Mouse (Mus musculus): ENCODE data around the gene Olfr1255. TPM values are rescaled to one million over a fixed set of nuclear protein-coding genes. Genes with fewer than 3 reads are reported as not detected.

Olfr1255 gene
- polyA plus RNA-seq (2015; fragmentation: Nextera tagmentation; extraction: Ambion mirVana): not detected in 2 replicates

GRCm38 (mm10) chr2:89811751-89812150 is at the start of gene Olfr1255:
Gene Olfr1255, plus strand, starts transcription at chr2:89812051.
- no peaks in the 10 kb centered on the region for H3K27me3 ChIP-seq
- H3K9me3 ChIP-seq (replicated peaks): no peaks in the 10 kb centered on the region
- no peaks in the 10 kb centered on the region for H3K4me1 ChIP-seq (replicated peaks)
- H3K27ac ChIP-seq (replicated peaks): no peak within 1 kb of the TSS
- H3K36me3 ChIP-seq (replicated peaks): no peaks in the 10 kb centered on the region
- no peak within 1 kb of the TSS for H3K4me3 ChIP-seq (replicated peaks)
- no peak for ATAC-seq (ENCODE audit: insufficient read depth)
- H3K9ac ChIP-seq: no peak within 1 kb of the TSS
- WGBS (ENCODE audit: insufficient replicate concordance): 58% methylated on average over 3 of the region's 3 CpGs
- H3K4me2 ChIP-seq: no peak within 1 kb of the TSS

GRCm38 (mm10) chr2:89793519-89793918 is 18.3 kb upstream of the Olfr1255 start, which contains the start of gene Olfr1254:
Gene Olfr1254, minus strand, starts transcription at chr2:89793619.
- no peak for ATAC-seq (ENCODE audit: insufficient read depth)
- no peaks in the 10 kb centered on the region for H3K27me3 ChIP-seq
- H3K9ac ChIP-seq: no peak within 1 kb of the TSS
- no peaks in the 10 kb centered on the region for H3K36me3 ChIP-seq (replicated peaks)
- no peaks in the 10 kb centered on the region for H3K9me3 ChIP-seq (replicated peaks)
- H3K4me3 ChIP-seq (replicated peaks): no peak within 1 kb of the TSS
- no peak within 1 kb of the TSS for H3K4me2 ChIP-seq
- no peak within 1 kb of the TSS for H3K27ac ChIP-seq (replicated peaks)
- no peaks in the 10 kb centered on the region for H3K4me1 ChIP-seq (replicated peaks)

- no peaks in the 10 kb centered on the region for H3K4me1 ChIP-seq (replicated peaks)
- no peak overlapping the region for H3K9ac ChIP-seq
- no peak overlapping the region for H3K4me2 ChIP-seq
- H3K27me3 ChIP-seq: no peaks in the 10 kb centered on the region
- no peak overlapping the region for H3K4me3 ChIP-seq (replicated peaks)
- no peaks in the 10 kb centered on the region for H3K36me3 ChIP-seq (replicated peaks)
- 84% methylated on average over 3 of the region's 3 CpGs for WGBS (ENCODE audit: insufficient replicate concordance)
- H3K27ac ChIP-seq (replicated peaks): no peak overlapping the region
- no peak for ATAC-seq (ENCODE audit: insufficient read depth)
- no peaks in the 10 kb centered on the region for H3K9me3 ChIP-seq (replicated peaks)
Measured at GRCm38 (mm10) chr2:89799583-89799982, 12.3 kb upstream of the Olfr1255 start.

- no peak for ATAC-seq (ENCODE audit: insufficient read depth)
- no peaks in the 10 kb centered on the region for H3K4me1 ChIP-seq (replicated peaks)
- no peak overlapping the region for H3K9ac ChIP-seq
- no peaks in the 10 kb centered on the region for H3K36me3 ChIP-seq (replicated peaks)
- H3K4me2 ChIP-seq: no peak overlapping the region
- no peak overlapping the region for H3K4me3 ChIP-seq (replicated peaks)
- no peak overlapping the region for H3K27ac ChIP-seq (replicated peaks)
- 63% methylated on average over 2 of the region's 2 CpGs for WGBS (ENCODE audit: insufficient replicate concordance)
- no peaks in the 10 kb centered on the region for H3K27me3 ChIP-seq
- H3K9me3 ChIP-seq (replicated peaks): no peaks in the 10 kb centered on the region
Measured at GRCm38 (mm10) chr2:89810751-89811150, 1.1 kb upstream of the Olfr1255 start.

- no peaks in the 10 kb centered on the region for H3K27me3 ChIP-seq
- H3K9me3 ChIP-seq (replicated peaks): no peaks in the 10 kb centered on the region
- H3K27ac ChIP-seq (replicated peaks): no peak overlapping the region
- 49% methylated on average over 1 of the region's 1 CpGs for WGBS (ENCODE audit: insufficient replicate concordance)
- no peak overlapping the region for H3K4me2 ChIP-seq
- ATAC-seq (ENCODE audit: insufficient read depth): no peak
- no peaks in the 10 kb centered on the region for H3K4me1 ChIP-seq (replicated peaks)
- no peak overlapping the region for H3K4me3 ChIP-seq (replicated peaks)
- H3K9ac ChIP-seq: no peak overlapping the region
- no peaks in the 10 kb centered on the region for H3K36me3 ChIP-seq (replicated peaks)
Measured at GRCm38 (mm10) chr2:89820216-89820615, 8.4 kb downstream of the Olfr1255 start.

- H3K4me1 ChIP-seq (replicated peaks): no peaks in the 10 kb centered on the region
- H3K4me3 ChIP-seq (replicated peaks): no peak within 1 kb of the TSS
- ATAC-seq (ENCODE audit: insufficient read depth): no peak
- H3K36me3 ChIP-seq (replicated peaks): no peaks in the 10 kb centered on the region
- no peaks in the 10 kb centered on the region for H3K27me3 ChIP-seq
- H3K9me3 ChIP-seq (replicated peaks): no peaks in the 10 kb centered on the region
- H3K27ac ChIP-seq (replicated peaks): no peak within 1 kb of the TSS
- no peak within 1 kb of the TSS for H3K4me2 ChIP-seq
- no peak within 1 kb of the TSS for H3K9ac ChIP-seq
- 33% methylated on average over 2 of the region's 2 CpGs for WGBS (ENCODE audit: insufficient replicate concordance)
Measured at GRCm38 (mm10) chr2:89841455-89841854, 29.6 kb downstream of the Olfr1255 start, which contains the start of gene Olfr1256. Gene Olfr1256, minus strand, starts transcription at chr2:89841555.

- H3K36me3 ChIP-seq (replicated peaks): no peaks in the 10 kb centered on the region
- WGBS (ENCODE audit: insufficient replicate concordance): 65% methylated on average over 5 of the region's 5 CpGs
- H3K9ac ChIP-seq: no peak within 1 kb of the TSS
- no peaks in the 10 kb centered on the region for H3K27me3 ChIP-seq
- H3K27ac ChIP-seq (replicated peaks): no peak within 1 kb of the TSS
- no peak within 1 kb of the TSS for H3K4me2 ChIP-seq
- H3K4me1 ChIP-seq (replicated peaks): no peaks in the 10 kb centered on the region
- ATAC-seq (ENCODE audit: insufficient read depth): no peak
- H3K4me3 ChIP-seq (replicated peaks): no peak within 1 kb of the TSS
- H3K9me3 ChIP-seq (replicated peaks): no peaks in the 10 kb centered on the region
Measured at GRCm38 (mm10) chr2:89848105-89848504, 36.3 kb downstream of the Olfr1255 start, which contains the start of gene Olfr48. Gene Olfr48, minus strand, starts transcription at chr2:89848205.

GRCm38 (mm10) chr2:89849230-89849629 is 37.4 kb downstream of the Olfr1255 start:
- H3K27ac ChIP-seq (replicated peaks): no peak overlapping the region
- no peaks in the 10 kb centered on the region for H3K9me3 ChIP-seq (replicated peaks)
- no peak overlapping the region for H3K9ac ChIP-seq
- ATAC-seq (ENCODE audit: insufficient read depth): no peak
- no peak overlapping the region for H3K4me3 ChIP-seq (replicated peaks)
- H3K4me2 ChIP-seq: no peak overlapping the region
- H3K4me1 ChIP-seq (replicated peaks): no peaks in the 10 kb centered on the region
- WGBS (ENCODE audit: insufficient replicate concordance): 67% methylated on average over 1 of the region's 1 CpGs
- H3K36me3 ChIP-seq (replicated peaks): no peaks in the 10 kb centered on the region
- H3K27me3 ChIP-seq: no peaks in the 10 kb centered on the region

Other genes with a start within 250 kb of the Olfr1255 start
- not detected in 2 replicates for gene Olfr1245, start 233.6 kb upstream of the Olfr1255 start, polyA plus RNA-seq (2015; fragmentation: Nextera tagmentation; extraction: Ambion mirVana)
- not detected in 2 replicates for gene Olfr1246, start 218.9 kb upstream of the Olfr1255 start, polyA plus RNA-seq (2015; fragmentation: Nextera tagmentation; extraction: Ambion mirVana)
- gene Olfr1247, start 197.9 kb upstream of the Olfr1255 start, polyA plus RNA-seq (2015; fragmentation: Nextera tagmentation; extraction: Ambion mirVana): not detected in 2 replicates
- gene Olfr1248, start 193.8 kb upstream of the Olfr1255 start, polyA plus RNA-seq (2015; fragmentation: Nextera tagmentation; extraction: Ambion mirVana): not detected in 2 replicates
- not detected in 2 replicates for gene Olfr1249, start 177.1 kb upstream of the Olfr1255 start, polyA plus RNA-seq (2015; fragmentation: Nextera tagmentation; extraction: Ambion mirVana)
- not detected in 2 replicates for gene Olfr1250, start 150.6 kb upstream of the Olfr1255 start, polyA plus RNA-seq (2015; fragmentation: Nextera tagmentation; extraction: Ambion mirVana)
- not detected in 2 replicates for gene Olfr1251, start 140.1 kb upstream of the Olfr1255 start, polyA plus RNA-seq (2015; fragmentation: Nextera tagmentation; extraction: Ambion mirVana)
- gene Olfr1252, start 87.0 kb upstream of the Olfr1255 start, polyA plus RNA-seq (2015; fragmentation: Nextera tagmentation; extraction: Ambion mirVana): not detected in 2 replicates
- gene Olfr1253, start 55.0 kb upstream of the Olfr1255 start, polyA plus RNA-seq (2015; fragmentation: Nextera tagmentation; extraction: Ambion mirVana): not detected in 2 replicates
- not detected in 2 replicates for gene Olfr1254, start 18.4 kb upstream of the Olfr1255 start, polyA plus RNA-seq (2015; fragmentation: Nextera tagmentation; extraction: Ambion mirVana)
- not detected in 2 replicates for gene Olfr1256, start 29.5 kb downstream of the Olfr1255 start, polyA plus RNA-seq (2015; fragmentation: Nextera tagmentation; extraction: Ambion mirVana)
- not detected in 2 replicates for gene Olfr48, start 36.2 kb downstream of the Olfr1255 start, polyA plus RNA-seq (2015; fragmentation: Nextera tagmentation; extraction: Ambion mirVana)
- not detected in 2 replicates for gene Olfr1257, start 66.4 kb downstream of the Olfr1255 start, polyA plus RNA-seq (2015; fragmentation: Nextera tagmentation; extraction: Ambion mirVana)
- not detected in 2 replicates for gene Olfr1258, start 115.3 kb downstream of the Olfr1255 start, polyA plus RNA-seq (2015; fragmentation: Nextera tagmentation; extraction: Ambion mirVana)
- gene Olfr1259, start 136.6 kb downstream of the Olfr1255 start, polyA plus RNA-seq (2015; fragmentation: Nextera tagmentation; extraction: Ambion mirVana): not detected in 2 replicates
- not detected in 2 replicates for gene Olfr1260, start 162.3 kb downstream of the Olfr1255 start, polyA plus RNA-seq (2015; fragmentation: Nextera tagmentation; extraction: Ambion mirVana)
- gene Olfr1261, start 179.2 kb downstream of the Olfr1255 start, polyA plus RNA-seq (2015; fragmentation: Nextera tagmentation; extraction: Ambion mirVana): not detected in 2 replicates
- not detected in 2 replicates for gene Olfr1262, start 188.1 kb downstream of the Olfr1255 start, polyA plus RNA-seq (2015; fragmentation: Nextera tagmentation; extraction: Ambion mirVana)
- gene Olfr1263, start 200.1 kb downstream of the Olfr1255 start, polyA plus RNA-seq (2015; fragmentation: Nextera tagmentation; extraction: Ambion mirVana): not detected in 2 replicates
- gene Olfr1264, start 213.5 kb downstream of the Olfr1255 start, polyA plus RNA-seq (2015; fragmentation: Nextera tagmentation; extraction: Ambion mirVana): not detected in 2 replicates
- not detected in 2 replicates for gene Olfr1265, start 223.3 kb downstream of the Olfr1255 start, polyA plus RNA-seq (2015; fragmentation: Nextera tagmentation; extraction: Ambion mirVana)

Data from liver, embryonic 15.5 days (tissue).